Mouse (Mus musculus) macrophage (primary cell): ENCODE results near the gene Cmpk2. TPM values are rescaled to one million over a fixed set of nuclear protein-coding genes. Genes with fewer than 3 reads are reported as not detected.
"Not testable (repeated sequence)": the region's sequence is repeated elsewhere in the genome, so short reads cannot be mapped to it uniquely, and the experiment has no call there.

Source experiments
- H3K27ac ChIP-seq: fragments of 350-480 bp; formaldehyde crosslinking; 2 replicates; pipeline ENCODE4 v1.9.0; 2021
- H3K36me3 ChIP-seq: fragments of 350-480 bp; formaldehyde crosslinking; 2 replicates; pipeline ENCODE4 v1.9.0; 2021; ENCODE audit errors: inconsistent target
- H3K4me3 ChIP-seq: fragments of 350-480 bp; formaldehyde crosslinking; 2 replicates; pipeline ENCODE4 v1.9.0; 2021; ENCODE audit errors: inconsistent target
- H3K79me2 ChIP-seq: fragments of 350-480 bp; formaldehyde crosslinking; 2 replicates; pipeline ENCODE4 v1.9.0; 2021; ENCODE audit errors: inconsistent target
- WGBS: methylation state at CpG from one replicate; pipeline ENCODE4 v1.1.7; 2026; ENCODE audit warnings: inconsistent platforms; ENCODE audit not compliant: missing documents; 5-methylcytosine and 5-hydroxymethylcytosine counted together
- polyA plus RNA-seq: library from polyadenylated mRNA; stranded (reverse); fragments of 250-400 nt; gene quantifications from 3 replicates; pipeline ENCODE4 v1.2.4, GENCODE M21; 2018; ENCODE audit warnings: inconsistent platforms

Gene Cmpk2
- polyA plus RNA-seq, 1 experiment from 2014 or later: 40.8 TPM

DNA sequence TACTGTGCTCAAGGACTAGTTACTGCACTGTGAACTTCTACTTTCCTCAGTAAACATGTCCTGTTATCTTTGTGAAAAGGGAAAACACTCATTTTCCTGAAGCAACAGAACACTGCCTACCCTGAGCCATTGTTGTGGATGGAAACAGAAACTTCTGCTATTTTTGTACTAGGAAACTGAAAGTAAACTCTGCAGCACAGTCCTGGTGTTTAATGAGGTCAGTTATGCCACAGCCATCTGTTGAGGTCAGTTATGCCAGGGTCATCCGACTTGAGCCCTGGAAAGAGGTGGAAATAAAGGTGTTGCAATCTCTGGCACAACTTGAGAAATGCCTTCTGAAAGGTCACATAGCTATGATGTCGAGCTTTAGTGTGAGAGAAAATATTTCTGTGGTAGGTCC is 8.9 kb upstream of the Cmpk2 start:
- 0% methylated on average over 2 of the region's 2 CpGs for WGBS
- Histone ChIP-seq H3K27ac (peak overlapping the region; percentile 64), H3K4me3 (no peak overlapping the region)

DNA sequence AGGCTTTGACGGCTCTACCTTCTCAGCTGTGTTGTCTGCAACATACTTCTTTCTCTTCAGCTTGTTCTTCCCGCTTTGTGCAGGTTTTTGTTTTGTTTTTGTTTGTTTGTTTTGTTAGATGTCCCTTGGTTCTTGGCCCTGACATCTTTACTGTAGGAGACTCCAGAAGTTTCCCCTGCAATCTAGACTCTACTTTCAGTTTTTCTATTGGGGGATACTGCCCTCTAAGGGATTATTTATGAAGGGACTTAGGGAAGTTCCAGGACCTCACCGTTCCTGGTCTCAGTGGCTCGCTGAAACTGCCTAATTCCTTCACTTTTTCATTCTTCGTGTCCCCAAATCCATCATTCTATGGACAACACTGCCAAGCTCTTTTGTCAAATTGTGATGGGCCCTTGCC is 3.4 kb upstream of the Cmpk2 start:
- H3K36me3 ChIP-seq: peaks cover 1% of the 10 kb centered on the region; the same call in 1 of the 2 replicates
- H3K4me3 ChIP-seq: no peak overlapping the region
- H3K27ac ChIP-seq: no peak overlapping the region
- 52% methylated on average over 5 of the region's 5 CpGs for WGBS
- peaks cover 10% of the 10 kb centered on the region for H3K79me2 ChIP-seq

More for the DNA sequence above, 8.9 kb upstream of the Cmpk2 start:
- peaks cover under 1% of the 10 kb centered on the region; the same call in 1 of the 2 replicates for H3K36me3 ChIP-seq
- H3K79me2 ChIP-seq: peaks cover 12% of the 10 kb centered on the region

GRCm38 (mm10) chr12:26470042-26470409 is 1.0 kb downstream of the Cmpk2 start:
- H3K79me2 ChIP-seq: peaks cover 41% of the 10 kb centered on the region
- peak overlapping the region; percentile 81 for H3K4me3 ChIP-seq
- 24% methylated on average over 6 of the region's 6 CpGs for WGBS
- H3K27ac ChIP-seq: peak overlapping the region; percentile 33
- H3K36me3 ChIP-seq: peaks cover 41% of the 10 kb centered on the region

GRCm38 (mm10) chr12:26471376-26471775 is 2.4 kb downstream of the Cmpk2 start:
- Histone ChIP-seq H3K27ac (no peak overlapping the region), H3K36me3 (peaks cover 55% of the 10 kb centered on the region), H3K4me3 (peak overlapping the region; percentile 81; the same call in 1 of the 2 replicates), H3K79me2 (peaks cover 41% of the 10 kb centered on the region)
- WGBS: 87% methylated on average over 3 of the region's 3 CpGs

DNA sequence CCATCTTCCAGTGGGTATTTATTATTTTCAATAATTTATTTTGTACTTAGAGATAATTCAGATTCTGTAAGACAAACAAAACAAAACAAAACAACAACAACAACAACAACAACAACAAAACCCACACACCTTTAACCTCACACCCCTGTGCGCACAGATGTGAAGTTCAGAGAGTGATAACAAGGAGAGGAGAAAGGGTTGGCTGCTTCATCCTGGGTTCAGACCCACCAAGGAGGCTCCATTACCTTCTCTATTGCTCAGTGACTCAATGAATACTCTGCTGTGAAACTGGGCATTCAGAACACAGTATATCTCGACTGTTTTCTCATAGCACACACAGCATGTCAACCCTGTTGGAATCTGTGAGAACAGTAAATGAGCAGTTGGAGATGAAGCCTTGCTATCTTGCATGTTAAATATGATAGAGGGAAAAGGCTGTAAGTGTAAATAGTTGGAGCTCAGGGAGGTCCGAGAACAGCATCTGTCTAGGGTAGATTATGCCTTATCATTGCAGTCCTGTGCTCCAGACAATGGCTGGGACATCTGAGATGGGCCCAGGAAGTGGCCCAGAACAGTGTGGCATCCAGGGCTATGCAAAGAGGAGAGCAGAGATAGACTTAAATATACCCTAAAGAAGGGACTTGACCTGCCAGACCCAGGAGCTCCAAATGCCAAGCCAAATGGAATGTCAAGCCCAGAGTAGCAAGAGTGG is 3.9 kb downstream of the Cmpk2 start:
- Histone ChIP-seq H3K4me3 (no peak overlapping the region), H3K79me2 (peaks cover 41% of the 10 kb centered on the region), H3K27ac (no peak overlapping the region), H3K36me3 (peaks cover 70% of the 10 kb centered on the region)
- WGBS: 100% methylated on average over 3 of the region's 3 CpGs

GRCm38 (mm10) chr12:26473746-26474145 is 4.7 kb downstream of the Cmpk2 start:
- Histone ChIP-seq H3K4me3 (no peak overlapping the region), H3K36me3 (peaks cover 78% of the 10 kb centered on the region), H3K27ac (no peak overlapping the region), H3K79me2 (peaks cover 41% of the 10 kb centered on the region)
- 96% methylated on average over 6 of the region's 6 CpGs for whole genome bisulfite sequencing

DNA sequence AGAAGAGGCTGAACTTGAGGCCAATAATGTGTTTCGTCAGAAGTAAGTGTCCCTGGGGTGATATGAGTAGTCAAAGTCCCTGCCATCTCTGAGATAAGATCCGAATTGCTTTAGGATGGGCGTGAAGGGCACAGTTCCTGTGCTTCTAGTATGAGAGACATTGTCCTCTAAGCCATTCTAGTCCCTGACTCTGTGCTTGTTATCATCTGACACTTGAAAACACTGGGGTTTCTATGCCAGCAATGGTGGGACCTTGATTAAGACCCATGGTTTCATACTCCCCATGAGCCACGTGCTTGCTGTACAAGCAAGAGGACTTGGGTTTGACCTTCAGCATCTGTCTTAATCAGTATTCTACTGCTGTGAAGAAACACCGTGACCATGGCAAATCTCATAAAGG is 8.2 kb downstream of the Cmpk2 start:
- H3K36me3 ChIP-seq: peaks cover 65% of the 10 kb centered on the region
- no peak overlapping the region for H3K4me3 ChIP-seq
- no peak overlapping the region for H3K27ac ChIP-seq
- H3K79me2 ChIP-seq: peaks cover 15% of the 10 kb centered on the region; the same call in 1 of the 2 replicates
- 99% methylated on average over 5 of the region's 5 CpGs for WGBS

- Histone ChIP-seq H3K4me3 (no peak overlapping the region), H3K27ac (no peak overlapping the region), H3K79me2 (peaks cover 3% of the 10 kb centered on the region; the same call in 1 of the 2 replicates), H3K36me3 (peaks cover 53% of the 10 kb centered on the region)
- 90% methylated on average over 18 of the region's 18 CpGs for WGBS
These were observed 9.4 kb downstream of the Cmpk2 start for GRCm38 (mm10) chr12:26478196-26479004.

GRCm38 (mm10) chr12:26485738-26486580 is 17.0 kb downstream of the Cmpk2 start:
- not testable (repeated sequence) for H3K4me3 ChIP-seq, H3K27ac ChIP-seq, H3K79me2 ChIP-seq, H3K36me3 ChIP-seq
- WGBS: 93% methylated on average over 11 of the region's 12 CpGs

DNA sequence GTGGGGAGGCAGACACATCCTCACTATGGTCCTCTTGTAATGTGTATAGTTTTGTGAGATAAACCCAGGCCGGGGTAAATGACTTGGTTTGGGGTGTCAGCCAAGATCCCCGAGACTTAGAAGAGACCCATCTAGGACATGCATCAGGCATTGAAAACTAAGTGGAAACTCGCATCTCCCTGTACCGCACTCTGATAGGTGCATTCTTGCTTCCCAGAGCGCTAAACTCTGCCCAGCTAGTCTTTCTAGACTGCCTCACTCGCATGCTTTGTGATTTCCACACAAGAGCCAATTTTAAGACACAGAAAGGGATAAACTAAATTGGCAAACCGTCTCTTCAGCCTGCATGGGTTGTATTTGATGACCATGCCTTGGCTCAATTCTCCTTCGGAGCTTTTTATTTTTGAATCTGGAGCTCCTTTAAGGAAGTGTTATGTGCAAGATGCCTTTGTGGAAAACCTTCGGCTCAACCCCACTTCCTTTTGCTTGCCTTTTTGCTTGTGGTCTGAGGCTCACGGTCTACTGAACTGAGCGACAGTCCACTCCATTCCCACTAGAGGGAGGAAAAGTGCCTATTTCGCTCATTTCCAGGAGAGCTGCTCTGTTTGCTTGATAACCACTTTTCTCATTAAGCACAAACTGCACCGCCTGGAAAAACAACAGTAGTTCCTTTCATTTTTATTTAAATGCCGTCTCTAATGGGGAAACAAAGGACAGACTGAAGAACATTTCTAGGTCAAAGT is 19.0 kb downstream of the Cmpk2 start:
- Histone ChIP-seq H3K4me3 (no peak overlapping the region), H3K36me3 (no peaks in the 10 kb centered on the region), H3K79me2 (no peaks in the 10 kb centered on the region), H3K27ac (no peak overlapping the region)
- 40% methylated on average over 14 of the region's 14 CpGs for WGBS

GRCm38 (mm10) chr12:26488617-26489274 is 19.7 kb downstream of the Cmpk2 start:
- Histone ChIP-seq H3K4me3 (no peak overlapping the region), H3K79me2 (no peaks in the 10 kb centered on the region), H3K36me3 (no peaks in the 10 kb centered on the region), H3K27ac (no peak overlapping the region)
- 71% methylated on average over 5 of the region's 5 CpGs for WGBS

- no peak overlapping the region for H3K4me3 ChIP-seq
- H3K27ac ChIP-seq: no peak overlapping the region
- no peaks in the 10 kb centered on the region for H3K79me2 ChIP-seq
- WGBS: 100% methylated on average over 1 of the region's 1 CpGs
- no peaks in the 10 kb centered on the region for H3K36me3 ChIP-seq
These were observed 20.9 kb downstream of the Cmpk2 start for GRCm38 (mm10) chr12:26489942-26490341.

GRCm38 (mm10) chr12:26501042-26501441 is 32.0 kb downstream of the Cmpk2 start:
- H3K27ac ChIP-seq: no peak overlapping the region
- H3K4me3 ChIP-seq: no peak overlapping the region
- WGBS: 93% methylated on average over 3 of the region's 3 CpGs
- no peaks in the 10 kb centered on the region for H3K36me3 ChIP-seq
- H3K79me2 ChIP-seq: no peaks in the 10 kb centered on the region
